Mouse (Mus musculus): Measurements from ENCODE around the gene Kif13a. TPM values are rescaled to one million over a fixed set of nuclear protein-coding genes. Genes with fewer than 3 reads are reported as not detected.

Gene Kif13a
- polyA plus RNA-seq, 1 experiment = 0.01 TPM

- Histone ChIP-seq H3K27me3 (ENCODE audit: control insufficient read depth) (no peaks in the 10 kb centered on the region), H3K9me3 (ENCODE audit: control insufficient read depth, low read length) (no peaks in the 10 kb centered on the region), H3K36me3 (ENCODE audit: control insufficient read depth) (no peaks in the 10 kb centered on the region), H3K4me3 (replicated peaks) (no peak overlapping the region), H3K4me1 (ENCODE audit: control insufficient read depth) (peaks cover 6% of the 10 kb centered on the region)
- TF ChIP-seq TAL1 (IDR thresholded peaks at IDR 0.05; ENCODE audit: low read length) (no peak), GATA1 (IDR thresholded peaks at IDR 0.05; ENCODE audit: low read length) (no peak)
These were observed 21.5 kb upstream of the Kif13a start for GRCm38 (mm10) chr13:46951212-46951611.

GRCm38 (mm10) chr13:46949741-46950140 lies 20.1 kb upstream of the Kif13a start:
- Histone ChIP-seq H3K4me3 (replicated peaks) (no peak overlapping the region), H3K9me3 (ENCODE audit: control insufficient read depth, low read length) (no peaks in the 10 kb centered on the region), H3K4me1 (ENCODE audit: control insufficient read depth) (peaks cover 6% of the 10 kb centered on the region), H3K36me3 (ENCODE audit: control insufficient read depth) (no peaks in the 10 kb centered on the region), H3K27me3 (ENCODE audit: control insufficient read depth) (no peaks in the 10 kb centered on the region)
- TF ChIP-seq GATA1 (IDR thresholded peaks at IDR 0.05; ENCODE audit: low read length) (no peak), TAL1 (IDR thresholded peaks at IDR 0.05; ENCODE audit: low read length) (no peak)

GRCm38 (mm10) chr13:46948027-46948426 lies 18.4 kb upstream of the Kif13a start:
- no peak for TF ChIP-seq GATA1 (IDR thresholded peaks at IDR 0.05; ENCODE audit: low read length)
- no peak for TF ChIP-seq TAL1 (IDR thresholded peaks at IDR 0.05; ENCODE audit: low read length)

GRCm38 (mm10) chr13:46946041-46946440 lies 16.4 kb upstream of the Kif13a start:
- Histone ChIP-seq H3K36me3 (ENCODE audit: control insufficient read depth) (no peaks in the 10 kb centered on the region), H3K27me3 (ENCODE audit: control insufficient read depth) (no peaks in the 10 kb centered on the region), H3K9me3 (ENCODE audit: control insufficient read depth, low read length) (no peaks in the 10 kb centered on the region), H3K4me3 (replicated peaks) (no peak overlapping the region), H3K4me1 (ENCODE audit: control insufficient read depth) (peaks cover 6% of the 10 kb centered on the region)
- TF ChIP-seq TAL1 (IDR thresholded peaks at IDR 0.05; ENCODE audit: low read length) = no peak
- no peak for TF ChIP-seq GATA1 (IDR thresholded peaks at IDR 0.05; ENCODE audit: low read length)

More at GRCm38 (mm10) chr13:46948027-46948426, 18.4 kb upstream of the Kif13a start:
- Histone ChIP-seq H3K4me3 (replicated peaks) (no peak overlapping the region), H3K27me3 (ENCODE audit: control insufficient read depth) (no peaks in the 10 kb centered on the region), H3K4me1 (ENCODE audit: control insufficient read depth) (peaks cover 6% of the 10 kb centered on the region), H3K36me3 (ENCODE audit: control insufficient read depth) (no peaks in the 10 kb centered on the region), H3K9me3 (ENCODE audit: control insufficient read depth, low read length) (no peaks in the 10 kb centered on the region)

GRCm38 (mm10) chr13:46945256-46945655 lies 15.6 kb upstream of the Kif13a start:
- no peak for TF ChIP-seq TAL1 (IDR thresholded peaks at IDR 0.05; ENCODE audit: low read length)
- no peak for TF ChIP-seq GATA1 (IDR thresholded peaks at IDR 0.05; ENCODE audit: low read length)
- Histone ChIP-seq H3K4me1 (ENCODE audit: control insufficient read depth) (peaks cover 6% of the 10 kb centered on the region), H3K4me3 (replicated peaks) (no peak overlapping the region), H3K36me3 (ENCODE audit: control insufficient read depth) (no peaks in the 10 kb centered on the region), H3K27me3 (ENCODE audit: control insufficient read depth) (no peaks in the 10 kb centered on the region), H3K9me3 (ENCODE audit: control insufficient read depth, low read length) (no peaks in the 10 kb centered on the region)

GRCm38 (mm10) chr13:46943294-46943693 lies 13.6 kb upstream of the Kif13a start:
- H3K27me3 ChIP-seq (ENCODE audit: control insufficient read depth) = no peaks in the 10 kb centered on the region
- H3K4me3 ChIP-seq (replicated peaks) = no peak overlapping the region
- no peaks in the 10 kb centered on the region for H3K4me1 ChIP-seq (ENCODE audit: control insufficient read depth)
- TF ChIP-seq GATA1 (IDR thresholded peaks at IDR 0.05; ENCODE audit: low read length) (no peak), TAL1 (IDR thresholded peaks at IDR 0.05; ENCODE audit: low read length) (no peak)
- H3K9me3 ChIP-seq (ENCODE audit: control insufficient read depth, low read length) = no peaks in the 10 kb centered on the region
- H3K36me3 ChIP-seq (ENCODE audit: control insufficient read depth) = no peaks in the 10 kb centered on the region

- peaks cover 14% of the 10 kb centered on the region for H3K4me1 ChIP-seq (ENCODE audit: control insufficient read depth)
- no peak overlapping the region for H3K4me3 ChIP-seq (replicated peaks)
- no peaks in the 10 kb centered on the region for H3K36me3 ChIP-seq (ENCODE audit: control insufficient read depth)
- H3K9me3 ChIP-seq (ENCODE audit: control insufficient read depth, low read length) = no peaks in the 10 kb centered on the region
- TF ChIP-seq GATA1 (IDR thresholded peaks at IDR 0.05; ENCODE audit: low read length) (no peak), TAL1 (IDR thresholded peaks at IDR 0.05; ENCODE audit: low read length) (no peak)
- peaks cover 15% of the 10 kb centered on the region for H3K27me3 ChIP-seq (ENCODE audit: control insufficient read depth)
These were observed 4.4 kb upstream of the Kif13a start for GRCm38 (mm10) chr13:46934116-46934515.

GRCm38 (mm10) chr13:46932846-46933245 lies 3.2 kb upstream of the Kif13a start:
- Histone ChIP-seq H3K9me3 (ENCODE audit: control insufficient read depth, low read length) (no peaks in the 10 kb centered on the region), H3K4me3 (replicated peaks) (no peak overlapping the region), H3K36me3 (ENCODE audit: control insufficient read depth) (no peaks in the 10 kb centered on the region), H3K4me1 (ENCODE audit: control insufficient read depth) (peaks cover 18% of the 10 kb centered on the region), H3K27me3 (ENCODE audit: control insufficient read depth) (peaks cover 24% of the 10 kb centered on the region)
- no peak for TF ChIP-seq GATA1 (IDR thresholded peaks at IDR 0.05; ENCODE audit: low read length)
- TF ChIP-seq TAL1 (IDR thresholded peaks at IDR 0.05; ENCODE audit: low read length) = no peak

GRCm38 (mm10) chr13:46932049-46932448 lies 2.4 kb upstream of the Kif13a start:
- peaks cover 24% of the 10 kb centered on the region for H3K27me3 ChIP-seq (ENCODE audit: control insufficient read depth)
- TF ChIP-seq GATA1 (IDR thresholded peaks at IDR 0.05; ENCODE audit: low read length) = no peak
- TF ChIP-seq TAL1 (IDR thresholded peaks at IDR 0.05; ENCODE audit: low read length) = no peak
- H3K9me3 ChIP-seq (ENCODE audit: control insufficient read depth, low read length) = no peaks in the 10 kb centered on the region
- H3K4me3 ChIP-seq (replicated peaks) = no peak overlapping the region
- H3K36me3 ChIP-seq (ENCODE audit: control insufficient read depth) = no peaks in the 10 kb centered on the region
- peaks cover 18% of the 10 kb centered on the region for H3K4me1 ChIP-seq (ENCODE audit: control insufficient read depth)

- no peak for TF ChIP-seq GATA1 (IDR thresholded peaks at IDR 0.05; ENCODE audit: low read length)
- no peak for TF ChIP-seq TAL1 (IDR thresholded peaks at IDR 0.05; ENCODE audit: low read length)
- Histone ChIP-seq H3K4me3 (replicated peaks) (peak overlapping the region; percentile 69), H3K4me1 (ENCODE audit: control insufficient read depth) (peaks cover 18% of the 10 kb centered on the region), H3K27me3 (ENCODE audit: control insufficient read depth) (peaks cover 24% of the 10 kb centered on the region), H3K36me3 (ENCODE audit: control insufficient read depth) (peaks cover 2% of the 10 kb centered on the region; the same call in 1 of the 2 replicates), H3K9me3 (ENCODE audit: control insufficient read depth, low read length) (no peaks in the 10 kb centered on the region)
These were observed 986 bp upstream of the Kif13a start for GRCm38 (mm10) chr13:46930659-46931046.
